Comparison of ENCODE assay signal across 5 mouse cellular contexts in the genomic region with DNA sequence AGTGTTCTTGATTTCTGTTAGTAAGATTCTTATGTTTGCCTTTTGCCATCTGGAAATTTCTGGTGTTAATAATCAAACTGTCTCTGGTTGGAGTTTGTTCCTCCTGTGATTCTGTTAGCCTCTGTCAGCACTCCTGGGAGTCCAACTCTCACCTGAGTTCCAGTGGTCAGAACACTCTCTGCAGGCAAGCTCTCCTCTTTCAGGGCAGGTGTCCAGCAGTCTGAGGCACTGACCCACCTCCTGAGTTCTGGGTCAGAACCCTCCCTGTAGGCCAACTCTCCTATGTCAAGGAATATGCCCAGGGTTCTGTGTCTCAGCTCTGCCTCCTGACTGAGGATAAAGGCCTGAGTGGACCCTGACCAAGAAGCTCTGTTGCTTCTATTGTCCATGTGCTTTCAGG.
DNase-seq lines count a peak whose midpoint lies in the region; TF ChIP-seq lines count a peak whose summit lies in the region.
"Not testable (repeated sequence)": the region's sequence is repeated elsewhere in the genome, so short reads cannot be mapped to it uniquely, and the experiment has no call there.

No protein-coding gene starts in this region.

- not testable (repeated sequence) for TF ChIP-seq CTCF in kidney, adult 2 months (conservative IDR thresholded peaks at IDR 0.05; ENCODE audit: insufficient read depth, insufficient read length, low read depth, low read length)

- H3K27ac ChIP-seq in kidney, adult 2 months (ENCODE audit: insufficient read depth, low read depth, low read length), result peak overlapping the region; percentile 79

- not testable (repeated sequence) for TF ChIP-seq POLR2A in kidney, adult 2 months (IDR thresholded peaks at IDR 0.05; ENCODE audit: low read depth, low read length)

- H3K36me3 ChIP-seq in kidney, adult 2 months (ENCODE audit: control insufficient read depth, insufficient read depth, low read length), result not testable (repeated sequence)

- not testable (repeated sequence) for H3K27me3 ChIP-seq in kidney, adult 2 months (replicated peaks; ENCODE audit: control insufficient read depth, insufficient read depth, low read length)

- peak; percentile 79 for DNase-seq in kidney, adult 11 months
- peak; percentile 82 for DNase-seq in kidney, adult 2 months
- peak; percentile 82 for DNase-seq in kidney, adult 9 months
- DNase-seq in kidney, postnatal 14 days, result peak; percentile 2
- DNase-seq in kidney, postnatal 36 days, result peak; percentile 58 to 70

- not testable (repeated sequence) for H3K4me3 ChIP-seq in kidney, adult 2 months (ENCODE audit: insufficient read depth, low read depth, low read length)

- H3K4me1 ChIP-seq in kidney, adult 2 months (ENCODE audit: control insufficient read depth, insufficient read depth, low read length), result not testable (repeated sequence)

Comparison
In these comparisons a context has a peak if more than half of its experiments do, and no peak if none do; other contexts are left out.
1. DNase-seq: peak in every context shown above with its lines; median percentile 82 in kidney, adult 2 months; 82 in kidney, adult 9 months; 79 in kidney, adult 11 months; 64 in kidney, postnatal 36 days; 2 in kidney, postnatal 14 days.